Mouse (Mus musculus) lung, embryonic 16.5 days (tissue): ENCODE results near the gene Dmd. TPM values are rescaled to one million over a fixed set of nuclear protein-coding genes. Genes with fewer than 3 reads are reported as not detected.

ENCODE experiments used
- ATAC-seq: fragments of 200-750 bp; cut with Nextera tagmentation; 2 replicates; pipeline ENCODE4 v1.8.0; 2017; ENCODE audit warnings: low read depth, mild to moderate bottlenecking, moderate library complexity
- H3K27ac ChIP-seq: fragments of 300-500 bp; sonication (generic); 2 replicates; pipeline ENCODE4 v1.5.1; 2014; ENCODE audit warnings: mild to moderate bottlenecking, control low read depth, low read length
- H3K27me3 ChIP-seq: fragments of 300-500 bp; sonication (generic); 2 replicates; pipeline ENCODE4 v1.6.1; 2014; ENCODE audit warnings: low read depth, low read length, mixed read lengths; ENCODE audit not compliant: control insufficient read depth, insufficient read depth
- H3K36me3 ChIP-seq: fragments of 300-500 bp; sonication (generic); 2 replicates; pipeline ENCODE4 v1.6.1; 2014; ENCODE audit warnings: low read length; ENCODE audit not compliant: control insufficient read depth, insufficient read depth
- H3K4me1 ChIP-seq: fragments of 300-500 bp; sonication (generic); replicated peaks from 2 replicates; pipeline ENCODE4 v1.6.1; 2014; ENCODE audit warnings: low read length, mixed read lengths; ENCODE audit not compliant: control insufficient read depth, insufficient read depth
- H3K4me2 ChIP-seq: fragments of 300-500 bp; sonication (generic); 2 replicates; pipeline ENCODE4 v1.6.1; 2014; ENCODE audit warnings: low read depth, low read length, control low read depth
- H3K4me3 ChIP-seq: fragments of 300-500 bp; sonication (generic); 2 replicates; pipeline ENCODE4 v1.5.1; 2014; ENCODE audit warnings: mild to moderate bottlenecking, low read length, control low read depth
- H3K9ac ChIP-seq: fragments of 300-500 bp; sonication (generic); 2 replicates; pipeline ENCODE4 v1.6.1; 2014; ENCODE audit warnings: low read length, control low read depth
- H3K9me3 ChIP-seq: fragments of 300-500 bp; sonication (generic); 2 replicates; pipeline ENCODE4 v1.6.1; 2016; ENCODE audit warnings: low read length; ENCODE audit not compliant: control insufficient read depth
- WGBS: fragments of 180-500 bp; shearing (Covaris S2); extraction: QIAGEN DNeasy Blood & Tissue Kit; methylation state at CpG from one replicate; pipeline ENCODE4 v1.1.7; 2014; 5-methylcytosine and 5-hydroxymethylcytosine counted together
- polyA plus RNA-seq: library from polyadenylated mRNA; unstranded; fragments of >200 nt; fragmentation: Nextera tagmentation; extraction: Ambion mirVana; gene quantifications from 2 replicates; pipeline ENCODE4 v1.2.1, GENCODE M21; 2015

Gene Dmd
- polyA plus RNA-seq, 1 experiment from 2014 or later = 29.7 TPM

- no peak for ATAC-seq
- 41% methylated on average over 4 of the region's 4 CpGs for WGBS
Observed at GRCm38 (mm10) chrX:85073602-85074001, 2124.9 kb downstream of the Dmd start.

GRCm38 (mm10) chrX:85076845-85077244, 2128.2 kb downstream of the Dmd start:
- H3K27ac ChIP-seq = no peak overlapping the region
- no peaks in the 10 kb centered on the region for H3K27me3 ChIP-seq
- 63% methylated on average over 1 of the region's 1 CpGs for WGBS
- H3K4me3 ChIP-seq = no peak overlapping the region
- no peak; the same call in 1 of the 2 replicates for ATAC-seq
- H3K9ac ChIP-seq = no peak overlapping the region
- H3K9me3 ChIP-seq = no peaks in the 10 kb centered on the region
- H3K4me2 ChIP-seq = no peak overlapping the region
- no peaks in the 10 kb centered on the region for H3K4me1 ChIP-seq
- no peaks in the 10 kb centered on the region for H3K36me3 ChIP-seq

More at GRCm38 (mm10) chrX:85073602-85074001, 2124.9 kb downstream of the Dmd start:
- no peaks in the 10 kb centered on the region for H3K9me3 ChIP-seq
- no peaks in the 10 kb centered on the region for H3K27me3 ChIP-seq
- H3K4me1 ChIP-seq = no peaks in the 10 kb centered on the region
- H3K4me2 ChIP-seq = no peak overlapping the region
- no peak overlapping the region for H3K4me3 ChIP-seq
- H3K27ac ChIP-seq = no peak overlapping the region
- H3K9ac ChIP-seq = no peak overlapping the region
- no peaks in the 10 kb centered on the region for H3K36me3 ChIP-seq

- H3K9me3 ChIP-seq = no peaks in the 10 kb centered on the region
- WGBS = 75% methylated on average over 1 of the region's 1 CpGs
- H3K4me2 ChIP-seq = no peak overlapping the region
- no peak overlapping the region for H3K9ac ChIP-seq
- no peak overlapping the region for H3K4me3 ChIP-seq
- no peak overlapping the region for H3K27ac ChIP-seq
- no peak for ATAC-seq
- H3K36me3 ChIP-seq = no peaks in the 10 kb centered on the region
- H3K4me1 ChIP-seq = no peaks in the 10 kb centered on the region
- H3K27me3 ChIP-seq = no peaks in the 10 kb centered on the region
Observed at GRCm38 (mm10) chrX:85077605-85078004, 2128.9 kb downstream of the Dmd start.

GRCm38 (mm10) chrX:85079174-85079573, 2130.5 kb downstream of the Dmd start:
- H3K36me3 ChIP-seq = no peaks in the 10 kb centered on the region
- no peak overlapping the region for H3K4me2 ChIP-seq
- no peak for ATAC-seq
- no peaks in the 10 kb centered on the region for H3K27me3 ChIP-seq
- H3K4me1 ChIP-seq = no peaks in the 10 kb centered on the region
- no peaks in the 10 kb centered on the region for H3K9me3 ChIP-seq
- WGBS = 59% methylated on average over 2 of the region's 2 CpGs
- no peak overlapping the region for H3K9ac ChIP-seq
- no peak overlapping the region for H3K4me3 ChIP-seq
- no peak overlapping the region for H3K27ac ChIP-seq

- Histone ChIP-seq H3K9ac (no peak overlapping the region), H3K4me2 (no peak overlapping the region), H3K4me3 (no peak overlapping the region), H3K27ac (peak overlapping the region; percentile 22; the same call in 1 of the 2 replicates), H3K9me3 (no peaks in the 10 kb centered on the region), H3K27me3 (no peaks in the 10 kb centered on the region), H3K36me3 (no peaks in the 10 kb centered on the region), H3K4me1 (no peaks in the 10 kb centered on the region)
- WGBS = 33% methylated on average over 8 of the region's 8 CpGs
- peak; percentile 84 for ATAC-seq
Observed at GRCm38 (mm10) chrX:85084237-85085153, 2135.8 kb downstream of the Dmd start.

- no peaks in the 10 kb centered on the region for H3K27me3 ChIP-seq
- H3K4me1 ChIP-seq = no peaks in the 10 kb centered on the region
- no peak overlapping the region for H3K27ac ChIP-seq
- H3K4me3 ChIP-seq = no peak overlapping the region
- no peaks in the 10 kb centered on the region for H3K36me3 ChIP-seq
- no peak overlapping the region for H3K4me2 ChIP-seq
- WGBS = 67% methylated on average over 7 of the region's 7 CpGs
- H3K9me3 ChIP-seq = no peaks in the 10 kb centered on the region
- no peak overlapping the region for H3K9ac ChIP-seq
- no peak for ATAC-seq
Observed at GRCm38 (mm10) chrX:85089506-85089905, 2140.8 kb downstream of the Dmd start.

GRCm38 (mm10) chrX:85093354-85093753, 2144.7 kb downstream of the Dmd start:
- Histone ChIP-seq H3K36me3 (no peaks in the 10 kb centered on the region), H3K27ac (no peak overlapping the region), H3K4me1 (no peaks in the 10 kb centered on the region), H3K9ac (no peak overlapping the region), H3K4me3 (no peak overlapping the region), H3K4me2 (no peak overlapping the region), H3K9me3 (no peaks in the 10 kb centered on the region), H3K27me3 (no peaks in the 10 kb centered on the region)
- ATAC-seq = no peak

- Histone ChIP-seq H3K4me1 (no peaks in the 10 kb centered on the region), H3K27ac (no peak overlapping the region), H3K27me3 (no peaks in the 10 kb centered on the region), H3K4me3 (no peak overlapping the region), H3K4me2 (no peak overlapping the region), H3K9me3 (no peaks in the 10 kb centered on the region), H3K9ac (no peak overlapping the region), H3K36me3 (no peaks in the 10 kb centered on the region)
- ATAC-seq = no peak
Observed at GRCm38 (mm10) chrX:85098691-85099090, 2150.0 kb downstream of the Dmd start.

- Histone ChIP-seq H3K4me1 (no peaks in the 10 kb centered on the region), H3K9ac (no peak overlapping the region), H3K4me2 (no peak overlapping the region), H3K27ac (no peak overlapping the region), H3K27me3 (no peaks in the 10 kb centered on the region), H3K36me3 (no peaks in the 10 kb centered on the region), H3K9me3 (no peaks in the 10 kb centered on the region), H3K4me3 (no peak overlapping the region)
- ATAC-seq = no peak
Observed at GRCm38 (mm10) chrX:85112418-85112817, 2163.7 kb downstream of the Dmd start.
